Mouse (Mus musculus) liver, embryonic 11.5 days (tissue): Measurements from ENCODE around the gene Atmin. TPM values are rescaled to one million over a fixed set of nuclear protein-coding genes. Genes with fewer than 3 reads are reported as not detected.
A peak's percentile ranks its signal among the peaks of the same experiment; 100 is the strongest.

Experiments used
- ATAC-seq: fragments of 200-750 bp; cut with Nextera tagmentation; replicated peaks from 2 replicates; pipeline ENCODE4 v1.8.0; 2017; ENCODE audit warnings: moderate number of reproducible peaks, mild to moderate bottlenecking, moderate TSS enrichment, moderate library complexity; ENCODE audit not compliant: low FRiP score
- DNase-seq: peaks from one replicate; pipeline ENCODE4 v3.0.0-alpha.2; 2017; ENCODE audit warnings: low spot score
- H3K27ac ChIP-seq: fragments of 300-500 bp; sonication (generic); 2 replicates; pipeline ENCODE4 v1.5.1; 2014; ENCODE audit warnings: mild to moderate bottlenecking, low read depth, low read length, control low read depth
- H3K27me3 ChIP-seq: fragments of 300-500 bp; sonication (generic); replicated peaks from 2 replicates; pipeline ENCODE4 v1.6.1; 2014; ENCODE audit warnings: low read length, mixed read lengths; ENCODE audit not compliant: control insufficient read depth, insufficient read depth
- H3K36me3 ChIP-seq: fragments of 300-500 bp; sonication (generic); 2 replicates; pipeline ENCODE4 v1.6.1; 2014; ENCODE audit warnings: mild to moderate bottlenecking, low read length, moderate library complexity, mixed read lengths; ENCODE audit not compliant: control insufficient read depth, insufficient read depth
- H3K4me1 ChIP-seq: fragments of 300-500 bp; sonication (generic); replicated peaks from 2 replicates; pipeline ENCODE4 v1.6.1; 2014; ENCODE audit warnings: low read length, mixed read lengths; ENCODE audit not compliant: control insufficient read depth, insufficient read depth
- H3K4me2 ChIP-seq: fragments of 300-500 bp; sonication (generic); 2 replicates; pipeline ENCODE4 v1.6.1; 2014; ENCODE audit warnings: mild to moderate bottlenecking, control low read depth, moderate library complexity
- H3K4me3 ChIP-seq: fragments of 300-500 bp; sonication (generic); 2 replicates; pipeline ENCODE4 v1.5.1; 2014; ENCODE audit warnings: low read depth, low read length, control low read depth
- H3K9ac ChIP-seq: fragments of 300-500 bp; sonication (generic); 2 replicates; pipeline ENCODE4 v1.6.1; 2014; ENCODE audit warnings: low read depth, low read length, control low read depth
- H3K9me3 ChIP-seq: fragments of 300-500 bp; sonication (generic); 2 replicates; pipeline ENCODE4 v1.6.1; 2016; ENCODE audit warnings: low read length, inconsistent platforms, mixed read lengths; ENCODE audit not compliant: control insufficient read depth
- WGBS: fragments of 180-500 bp; shearing (Covaris S2); extraction: QIAGEN DNeasy Blood & Tissue Kit; methylation state at CpG from one replicate; pipeline ENCODE4 v1.1.7; 2014; 5-methylcytosine and 5-hydroxymethylcytosine counted together
- polyA plus RNA-seq: library from polyadenylated mRNA; unstranded; fragments of >200 nt; fragmentation: Nextera tagmentation; extraction: Ambion mirVana; gene quantifications from 2 replicates; pipeline ENCODE4 v1.2.1, GENCODE M21; 2014

The Atmin gene
- polyA plus RNA-seq, 1 experiment from 2014 or later = 13.1 TPM

GRCm38 (mm10) chr8:116944385-116944696 lies 1.1 kb downstream of the Atmin start:
- H3K9me3 ChIP-seq = no peaks in the 10 kb centered on the region
- peak overlapping the region; percentile 95 for H3K4me2 ChIP-seq
- H3K9ac ChIP-seq = 0 out of 2 replicates have a peak overlapping the region, but pooled peaks have one; percentile 16
- H3K4me3 ChIP-seq = peak overlapping the region; percentile 99
- DNase-seq (no peak), ATAC-seq (no peak)
- H3K36me3 ChIP-seq = no peaks in the 10 kb centered on the region; the same call in 1 of the 2 replicates
- H3K27me3 ChIP-seq = no peaks in the 10 kb centered on the region
- H3K4me1 ChIP-seq = peaks cover 45% of the 10 kb centered on the region
- H3K27ac ChIP-seq = no peak overlapping the region
- WGBS = 5% methylated on average over 4 of the region's 4 CpGs

- no peak overlapping the region for H3K4me3 ChIP-seq
Measured at GRCm38 (mm10) chr8:116945169-116945910, 2.1 kb downstream of the Atmin start.

GRCm38 (mm10) chr8:116946268-116946838 lies 3.2 kb downstream of the Atmin start:
- DNase-seq (no peak), ATAC-seq (no peak)
- Histone ChIP-seq H3K4me2 (peak overlapping the region; percentile 95), H3K27me3 (no peaks in the 10 kb centered on the region), H3K27ac (peak overlapping the region; percentile 67), H3K4me1 (peaks cover 45% of the 10 kb centered on the region), H3K9me3 (no peaks in the 10 kb centered on the region), H3K9ac (peak overlapping the region; percentile 23; the same call in 1 of the 2 replicates), H3K36me3 (no peaks in the 10 kb centered on the region), H3K4me3 (peak overlapping the region; percentile 30)
- 39% methylated on average over 21 of the region's 21 CpGs for WGBS

More at GRCm38 (mm10) chr8:116945169-116945910, 2.1 kb downstream of the Atmin start:
- peak; percentile 54 for ATAC-seq
- peak overlapping the region; percentile 95 for H3K4me2 ChIP-seq
- H3K9me3 ChIP-seq = no peaks in the 10 kb centered on the region
- 50% methylated on average over 9 of the region's 9 CpGs for WGBS
- no peak for DNase-seq
- H3K9ac ChIP-seq = no peak overlapping the region
- no peaks in the 10 kb centered on the region; the same call in 1 of the 2 replicates for H3K36me3 ChIP-seq
- H3K27ac ChIP-seq = peak overlapping the region; percentile 67
- H3K27me3 ChIP-seq = no peaks in the 10 kb centered on the region
- H3K4me1 ChIP-seq = peaks cover 45% of the 10 kb centered on the region

GRCm38 (mm10) chr8:116946851-116947250 lies 3.7 kb downstream of the Atmin start:
- H3K27ac ChIP-seq = peak overlapping the region; percentile 67; the same call in 1 of the 2 replicates
- H3K9ac ChIP-seq = peak overlapping the region; percentile 1; the same call in 1 of the 2 replicates
- H3K36me3 ChIP-seq = no peaks in the 10 kb centered on the region
- no peaks in the 10 kb centered on the region for H3K9me3 ChIP-seq
- peak overlapping the region; percentile 95 for H3K4me2 ChIP-seq
- no peak for ATAC-seq
- H3K27me3 ChIP-seq = no peaks in the 10 kb centered on the region
- DNase-seq = no peak
- WGBS = 58% methylated on average over 6 of the region's 6 CpGs
- H3K4me1 ChIP-seq = peaks cover 45% of the 10 kb centered on the region
- peak overlapping the region; percentile 30 for H3K4me3 ChIP-seq

GRCm38 (mm10) chr8:116947589-116947988 lies 4.4 kb downstream of the Atmin start:
- Histone ChIP-seq H3K4me3 (no peak overlapping the region), H3K36me3 (no peaks in the 10 kb centered on the region), H3K27me3 (no peaks in the 10 kb centered on the region), H3K4me2 (peak overlapping the region; percentile 46), H3K27ac (no peak overlapping the region; the same call in 1 of the 2 replicates), H3K9ac (peak overlapping the region; percentile 9; the same call in 1 of the 2 replicates), H3K4me1 (peaks cover 41% of the 10 kb centered on the region), H3K9me3 (no peaks in the 10 kb centered on the region)
- ATAC-seq (no peak; the same call in 1 of the 2 replicates), DNase-seq (no peak)
- 50% methylated on average over 7 of the region's 7 CpGs for WGBS

GRCm38 (mm10) chr8:116951369-116951768 lies 8.2 kb downstream of the Atmin start:
- Histone ChIP-seq H3K4me2 (no peak overlapping the region), H3K9ac (no peak overlapping the region), H3K4me3 (no peak overlapping the region), H3K27me3 (no peaks in the 10 kb centered on the region), H3K27ac (no peak overlapping the region), H3K9me3 (no peaks in the 10 kb centered on the region), H3K36me3 (peaks cover 24% of the 10 kb centered on the region), H3K4me1 (peaks cover 15% of the 10 kb centered on the region)
- ATAC-seq (no peak), DNase-seq (no peak)
- 81% methylated on average over 5 of the region's 5 CpGs for WGBS

GRCm38 (mm10) chr8:116951778-116952177 lies 8.6 kb downstream of the Atmin start:
- WGBS = 91% methylated on average over 2 of the region's 2 CpGs
- H3K4me3 ChIP-seq = no peak overlapping the region
- peaks cover 10% of the 10 kb centered on the region for H3K4me1 ChIP-seq
- DNase-seq (no peak), ATAC-seq (no peak)
- no peak overlapping the region for H3K4me2 ChIP-seq
- H3K27ac ChIP-seq = no peak overlapping the region
- H3K27me3 ChIP-seq = no peaks in the 10 kb centered on the region
- H3K36me3 ChIP-seq = peaks cover 25% of the 10 kb centered on the region
- no peak overlapping the region for H3K9ac ChIP-seq
- no peaks in the 10 kb centered on the region for H3K9me3 ChIP-seq

- Histone ChIP-seq H3K27ac (no peak overlapping the region), H3K27me3 (no peaks in the 10 kb centered on the region), H3K9me3 (no peaks in the 10 kb centered on the region), H3K36me3 (peaks cover 27% of the 10 kb centered on the region), H3K4me1 (peaks cover 6% of the 10 kb centered on the region), H3K4me3 (no peak overlapping the region), H3K9ac (no peak overlapping the region), H3K4me2 (no peak overlapping the region)
- ATAC-seq (no peak), DNase-seq (no peak)
- WGBS = 78% methylated on average over 8 of the region's 8 CpGs
Measured at GRCm38 (mm10) chr8:116952428-116952827, 9.2 kb downstream of the Atmin start.
